Mouse (Mus musculus) C2C12 (cell line): ENCODE data around the gene Morc2a.

Source experiments
- CEBPB ChIP-seq: IDR thresholded peaks from one replicate; pipeline ENCODE4 v1.6.1; 2011; ENCODE audit warnings: low read depth, mild to moderate bottlenecking, control low read depth, moderate library complexity
- CTCF ChIP-seq: IDR thresholded peaks from one replicate; pipeline ENCODE4 v1.5.1; 2011; ENCODE audit not compliant: control insufficient read depth, insufficient read depth, insufficient read length
- FOSL1 ChIP-seq: IDR thresholded peaks from one replicate; pipeline ENCODE4 v1.8.0; 2011; ENCODE audit warnings: mild to moderate bottlenecking, low read length; ENCODE audit not compliant: poor library complexity, insufficient read depth, severe bottlenecking
- MAX ChIP-seq: IDR thresholded peaks from one replicate; pipeline ENCODE4 v1.6.1; 2011; ENCODE audit warnings: mild to moderate bottlenecking, control low read depth
- MYOD1 ChIP-seq: IDR thresholded peaks from one replicate; pipeline ENCODE4 v1.6.1; 2011; ENCODE audit warnings: low read depth; ENCODE audit not compliant: control insufficient read depth, insufficient read length

GRCm38 (mm10) chr11:3723910-3724309, 74.9 kb downstream of the Morc2a start:
- TF ChIP-seq MYOD1 (no peak), CTCF (no peak), CEBPB (no peak), FOSL1 (no peak), MAX (no peak)
